Mouse (Mus musculus): ENCODE measurements around the gene Stpg4. TPM values are rescaled to one million over a fixed set of nuclear protein-coding genes. Genes with fewer than 3 reads are reported as not detected.

Gene Stpg4
- polyA plus RNA-seq, 1 experiment from 2014 or later = not detected

GRCm38 (mm10) chr17:87444763-87445162 is 17.2 kb upstream of the Stpg4 start:
- no peak for DNase-seq (ENCODE audit: low spot score)
- WGBS = 71% methylated on average over 4 of the region's 4 CpGs
- H3K36me3 ChIP-seq = peaks cover 45% of the 10 kb centered on the region
- peaks cover 45% of the 10 kb centered on the region for H3K4me1 ChIP-seq
- no peaks in the 10 kb centered on the region for H3K27me3 ChIP-seq (ENCODE audit: low read depth, poor library complexity, severe bottlenecking)
- H3K9me3 ChIP-seq (replicated peaks) = no peaks in the 10 kb centered on the region
- no peak overlapping the region for H3K27ac ChIP-seq (replicated peaks)
- H3K4me3 ChIP-seq = peak overlapping the region; percentile 88

GRCm38 (mm10) chr17:87441537-87441936 is 14.0 kb upstream of the Stpg4 start:
- DNase-seq (ENCODE audit: low spot score) = no peak
- Histone ChIP-seq H3K9me3 (replicated peaks) (no peaks in the 10 kb centered on the region), H3K36me3 (peaks cover 61% of the 10 kb centered on the region), H3K4me1 (peaks cover 38% of the 10 kb centered on the region), H3K27ac (replicated peaks) (no peak overlapping the region), H3K4me3 (no peak overlapping the region), H3K27me3 (ENCODE audit: low read depth, poor library complexity, severe bottlenecking) (no peaks in the 10 kb centered on the region)
- 89% methylated on average over 2 of the region's 2 CpGs for WGBS

GRCm38 (mm10) chr17:87439441-87439840 is 11.9 kb upstream of the Stpg4 start:
- Histone ChIP-seq H3K36me3 (peaks cover 77% of the 10 kb centered on the region), H3K4me1 (peaks cover 31% of the 10 kb centered on the region), H3K27ac (replicated peaks) (no peak overlapping the region), H3K4me3 (no peak overlapping the region), H3K27me3 (ENCODE audit: low read depth, poor library complexity, severe bottlenecking) (no peaks in the 10 kb centered on the region), H3K9me3 (replicated peaks) (no peaks in the 10 kb centered on the region)
- 95% methylated on average over 2 of the region's 2 CpGs for WGBS
- no peak for DNase-seq (ENCODE audit: low spot score)

- no peak for DNase-seq (ENCODE audit: low spot score)
- no peak overlapping the region for H3K27ac ChIP-seq (replicated peaks)
- H3K4me3 ChIP-seq = no peak overlapping the region
- H3K27me3 ChIP-seq (ENCODE audit: low read depth, poor library complexity, severe bottlenecking) = no peaks in the 10 kb centered on the region
- no peaks in the 10 kb centered on the region for H3K4me1 ChIP-seq
- H3K9me3 ChIP-seq (replicated peaks) = no peaks in the 10 kb centered on the region
- H3K36me3 ChIP-seq = peaks cover 81% of the 10 kb centered on the region
- WGBS = 96% methylated on average over 3 of the region's 3 CpGs
Observed at GRCm38 (mm10) chr17:87433929-87434328, 6.4 kb upstream of the Stpg4 start.

GRCm38 (mm10) chr17:87432743-87433142 is 5.2 kb upstream of the Stpg4 start:
- no peak overlapping the region for H3K4me3 ChIP-seq
- peaks cover 82% of the 10 kb centered on the region for H3K36me3 ChIP-seq
- H3K27ac ChIP-seq (replicated peaks) = no peak overlapping the region
- no peaks in the 10 kb centered on the region for H3K4me1 ChIP-seq
- H3K27me3 ChIP-seq (ENCODE audit: low read depth, poor library complexity, severe bottlenecking) = no peaks in the 10 kb centered on the region
- DNase-seq (ENCODE audit: low spot score) = no peak
- H3K9me3 ChIP-seq (replicated peaks) = no peaks in the 10 kb centered on the region
- WGBS = 98% methylated on average over 5 of the region's 5 CpGs

GRCm38 (mm10) chr17:87432314-87432713 is 4.8 kb upstream of the Stpg4 start:
- Histone ChIP-seq H3K36me3 (peaks cover 86% of the 10 kb centered on the region), H3K9me3 (replicated peaks) (no peaks in the 10 kb centered on the region)

GRCm38 (mm10) chr17:87429431-87429830 is 1.9 kb upstream of the Stpg4 start:
- no peak overlapping the region for H3K27ac ChIP-seq (replicated peaks)
- H3K27me3 ChIP-seq (ENCODE audit: low read depth, poor library complexity, severe bottlenecking) = no peaks in the 10 kb centered on the region
- H3K4me1 ChIP-seq = peaks cover 7% of the 10 kb centered on the region
- no peaks in the 10 kb centered on the region for H3K9me3 ChIP-seq (replicated peaks)
- WGBS = 87% methylated on average over 3 of the region's 3 CpGs
- H3K4me3 ChIP-seq = no peak overlapping the region
- DNase-seq (ENCODE audit: low spot score) = no peak
- H3K36me3 ChIP-seq = peaks cover 72% of the 10 kb centered on the region

More at GRCm38 (mm10) chr17:87432314-87432713, 4.8 kb upstream of the Stpg4 start:
- Histone ChIP-seq H3K27me3 (ENCODE audit: low read depth, poor library complexity, severe bottlenecking) (no peaks in the 10 kb centered on the region), H3K27ac (replicated peaks) (no peak overlapping the region), H3K4me3 (no peak overlapping the region), H3K4me1 (peaks cover 4% of the 10 kb centered on the region)
- DNase-seq (ENCODE audit: low spot score) = no peak

- Histone ChIP-seq H3K27ac (replicated peaks) (no peak overlapping the region), H3K36me3 (no peaks in the 10 kb centered on the region), H3K27me3 (ENCODE audit: low read depth, poor library complexity, severe bottlenecking) (no peaks in the 10 kb centered on the region), H3K9me3 (replicated peaks) (no peaks in the 10 kb centered on the region), H3K4me3 (no peak overlapping the region), H3K4me1 (no peaks in the 10 kb centered on the region)
- DNase-seq (ENCODE audit: low spot score) = no peak
- WGBS = 82% methylated on average over 7 of the region's 7 CpGs
Observed at GRCm38 (mm10) chr17:87418082-87418481, 9.5 kb downstream of the Stpg4 start.

- Histone ChIP-seq H3K36me3 (no peaks in the 10 kb centered on the region), H3K4me1 (no peaks in the 10 kb centered on the region), H3K27ac (replicated peaks) (no peak overlapping the region), H3K9me3 (replicated peaks) (no peaks in the 10 kb centered on the region), H3K27me3 (ENCODE audit: low read depth, poor library complexity, severe bottlenecking) (no peaks in the 10 kb centered on the region), H3K4me3 (no peak overlapping the region)
- 86% methylated on average over 4 of the region's 4 CpGs for WGBS
- no peak for DNase-seq (ENCODE audit: low spot score)
Observed at GRCm38 (mm10) chr17:87406646-87407045, 20.9 kb downstream of the Stpg4 start.

- WGBS = 84% methylated on average over 11 of the region's 11 CpGs
- H3K36me3 ChIP-seq = no peaks in the 10 kb centered on the region
- DNase-seq (ENCODE audit: low spot score) = no peak
- H3K27me3 ChIP-seq (ENCODE audit: low read depth, poor library complexity, severe bottlenecking) = no peaks in the 10 kb centered on the region
- no peaks in the 10 kb centered on the region for H3K4me1 ChIP-seq
- no peak overlapping the region for H3K4me3 ChIP-seq
- H3K27ac ChIP-seq (replicated peaks) = no peak overlapping the region
- no peaks in the 10 kb centered on the region for H3K9me3 ChIP-seq (replicated peaks)
Observed at GRCm38 (mm10) chr17:87405576-87405975, 22.0 kb downstream of the Stpg4 start.

GRCm38 (mm10) chr17:87403462-87403861 is 24.1 kb downstream of the Stpg4 start:
- Histone ChIP-seq H3K36me3 (no peaks in the 10 kb centered on the region), H3K4me3 (no peak overlapping the region), H3K27ac (replicated peaks) (no peak overlapping the region), H3K27me3 (ENCODE audit: low read depth, poor library complexity, severe bottlenecking) (no peaks in the 10 kb centered on the region), H3K4me1 (peaks cover 5% of the 10 kb centered on the region), H3K9me3 (replicated peaks) (no peaks in the 10 kb centered on the region)
- 81% methylated on average over 4 of the region's 4 CpGs for WGBS
- no peak for DNase-seq (ENCODE audit: low spot score)

GRCm38 (mm10) chr17:87402444-87402843 is 25.1 kb downstream of the Stpg4 start:
- Histone ChIP-seq H3K36me3 (no peaks in the 10 kb centered on the region), H3K27ac (replicated peaks) (no peak overlapping the region), H3K9me3 (replicated peaks) (no peaks in the 10 kb centered on the region), H3K27me3 (ENCODE audit: low read depth, poor library complexity, severe bottlenecking) (no peaks in the 10 kb centered on the region), H3K4me1 (peaks cover 7% of the 10 kb centered on the region), H3K4me3 (no peak overlapping the region)
- 89% methylated on average over 11 of the region's 11 CpGs for WGBS
- no peak for DNase-seq (ENCODE audit: low spot score)

- DNase-seq (ENCODE audit: low spot score) = no peak
- H3K9me3 ChIP-seq (replicated peaks) = no peaks in the 10 kb centered on the region
- H3K27me3 ChIP-seq (ENCODE audit: low read depth, poor library complexity, severe bottlenecking) = no peaks in the 10 kb centered on the region
- no peak overlapping the region for H3K4me3 ChIP-seq
- WGBS = 72% methylated on average over 11 of the region's 11 CpGs
- no peak overlapping the region for H3K27ac ChIP-seq (replicated peaks)
- H3K36me3 ChIP-seq = no peaks in the 10 kb centered on the region
- peaks cover 14% of the 10 kb centered on the region for H3K4me1 ChIP-seq
Observed at GRCm38 (mm10) chr17:87397088-87397487, 30.5 kb downstream of the Stpg4 start.

- no peak for DNase-seq (ENCODE audit: low spot score)
- no peaks in the 10 kb centered on the region for H3K36me3 ChIP-seq
- H3K9me3 ChIP-seq (replicated peaks) = no peaks in the 10 kb centered on the region
- H3K27me3 ChIP-seq (ENCODE audit: low read depth, poor library complexity, severe bottlenecking) = no peaks in the 10 kb centered on the region
- 78% methylated on average over 7 of the region's 7 CpGs for WGBS
- H3K4me1 ChIP-seq = peaks cover 8% of the 10 kb centered on the region; the same call in 1 of the 2 replicates
- no peak overlapping the region for H3K27ac ChIP-seq (replicated peaks)
- H3K4me3 ChIP-seq = no peak overlapping the region
Observed at GRCm38 (mm10) chr17:87391242-87391641, 36.3 kb downstream of the Stpg4 start.
